Mouse (Mus musculus) cerebellum, postnatal 14 days (tissue): ENCODE measurements around the gene Orc1.

Experiments
- DNase-seq, 2 experiments: peaks; one replicate each; pipeline ENCODE4 v3.0.0; 2021; ENCODE audit warnings: mixed read lengths in 2 of 2

The Orc1 gene

GRCm38 (mm10) chr4:108637721-108638120 lies 58.5 kb downstream of the Orc1 start:
- no peak for DNase-seq

GRCm38 (mm10) chr4:108638752-108639151 lies 59.5 kb downstream of the Orc1 start:
- no peak for DNase-seq

GRCm38 (mm10) chr4:108664407-108664806 lies 85.2 kb downstream of the Orc1 start:
- peak; percentile 8 to 19 for DNase-seq
